Mouse (Mus musculus) heart, adult 2 months (tissue): ENCODE data around the gene Tinf2. TPM values are rescaled to one million over a fixed set of nuclear protein-coding genes. Genes with fewer than 3 reads are reported as not detected.

ENCODE experiments used
- DNase-seq, 2 experiments: peaks; one replicate each; pipeline ENCODE4 v3.0.0; 2021
- H3K27ac ChIP-seq: fragments of 200-600 bp; 2 replicates; pipeline ENCODE4 v1.8.1; 2022
- H3K27me3 ChIP-seq: fragments of 200-500 bp; 2 replicates; pipeline ENCODE4 v1.6.1; 2012; ENCODE audit warnings: mild to moderate bottlenecking, low read length, inconsistent platforms, mixed read lengths; ENCODE audit not compliant: control insufficient read depth, insufficient read depth
- H3K36me3 ChIP-seq: fragments of 200-500 bp; 2 replicates; pipeline ENCODE4 v1.6.1; 2012; ENCODE audit warnings: low read length, inconsistent platforms; ENCODE audit not compliant: control insufficient read depth, insufficient read depth
- H3K4me1 ChIP-seq: fragments of 200-500 bp; 2 replicates; pipeline ENCODE4 v1.6.1; 2011; ENCODE audit warnings: low read length; ENCODE audit not compliant: control insufficient read depth, insufficient read depth
- H3K4me3 ChIP-seq: fragments of 200-600 bp; 2 replicates; pipeline ENCODE4 v1.8.1; 2022
- H3K79me2 ChIP-seq: fragments of 200-500 bp; replicated peaks from 2 replicates; pipeline ENCODE4 v1.6.1; 2012; ENCODE audit warnings: mild to moderate bottlenecking, inconsistent platforms, low read length, moderate library complexity, mixed read lengths; ENCODE audit not compliant: control insufficient read depth, insufficient read depth
- H3K9ac ChIP-seq: fragments of 200-500 bp; 2 replicates; pipeline ENCODE4 v1.6.1; 2012; ENCODE audit warnings: low read depth, mild to moderate bottlenecking, control low read depth, inconsistent platforms, low read length, mixed read lengths
- CTCF ChIP-seq: fragments of 200-600 bp; IDR thresholded peaks from 2 replicates; pipeline ENCODE4 v1.8.1; 2022; ENCODE audit warnings: antibody characterized with exemption, mild to moderate bottlenecking, moderate library complexity
- EP300 ChIP-seq: fragments of 200-500 bp; IDR thresholded peaks from 2 replicates; pipeline ENCODE4 v1.6.1; 2011; ENCODE audit warnings: low read depth, low read length, control low read depth; ENCODE audit not compliant: insufficient read depth
- POLR2A ChIP-seq: fragments of 200-500 bp; IDR thresholded peaks from 2 replicates; pipeline ENCODE4 v1.6.1; 2011; ENCODE audit warnings: mild to moderate bottlenecking, low read depth, low read length, control low read depth; ENCODE audit not compliant: insufficient read depth
- WGBS: fragments of 180-500 bp; shearing (Covaris S2); methylation state at CpG from one replicate; pipeline ENCODE4 v1.1.7; 2018; 5-methylcytosine and 5-hydroxymethylcytosine counted together
- intact Hi-C: fragments of 180-260 bp; cut with DNase I; formaldehyde crosslinking; loops from one replicate; pipeline ENCODE4 v1.15.1; 2025
- polyA plus RNA-seq: library from polyadenylated mRNA; depleted of rRNA; stranded (reverse); fragments of >200 nt; gene quantifications from 2 replicates; pipeline ENCODE4 v1.2.3, GENCODE M21; 2012; rRNA removed
- total RNA-seq, 2 experiments: library from RNA; stranded (reverse); gene quantifications; 2 replicates each; pipeline ENCODE4 v1.2.3; 2021

The Tinf2 gene
- total and polyA plus RNA-seq, 3 experiments: 7.6 to 12.8 (median 12.6) TPM

DNA sequence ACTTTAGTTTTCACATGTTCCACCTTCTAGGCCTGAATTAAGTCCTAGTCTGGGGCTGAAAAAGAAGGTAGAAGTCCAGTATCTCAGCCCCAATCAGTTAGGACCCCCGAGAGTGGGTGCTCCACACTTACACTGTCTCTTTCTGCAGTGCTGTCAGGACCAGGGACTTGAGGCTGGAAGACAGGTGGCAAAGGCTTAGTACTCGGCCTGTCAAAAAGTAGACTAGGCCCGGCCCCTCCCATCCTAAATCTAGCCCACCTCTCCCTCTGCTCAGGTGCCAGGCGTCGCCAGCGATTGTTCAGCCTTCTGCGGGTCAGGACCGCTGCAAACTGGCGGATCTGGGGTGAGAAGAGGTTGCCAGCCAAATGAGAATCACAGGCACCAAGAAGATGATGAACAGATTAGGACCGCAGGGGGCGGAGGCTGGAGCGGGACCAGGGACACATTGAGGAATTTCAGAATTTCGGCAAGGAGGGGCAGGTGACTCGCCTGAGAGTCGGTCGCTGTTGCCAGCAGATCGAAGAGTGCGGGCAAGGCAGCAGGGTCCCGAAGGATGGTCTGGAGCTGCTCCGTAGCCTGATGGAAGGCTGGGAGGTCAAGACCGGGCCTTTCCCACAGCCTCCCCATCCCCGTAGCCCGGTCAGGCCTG is 46.6 kb downstream of the Tinf2 start:
- H3K36me3 ChIP-seq: peaks cover 2% of the 10 kb centered on the region; the same call in 1 of the 2 replicates
- TF ChIP-seq POLR2A: no peak
- no peak for TF ChIP-seq EP300
- TF ChIP-seq CTCF: no peak
- H3K9ac ChIP-seq: peak overlapping the region; percentile 80
- DNase-seq: peak in 1 of 2 experiments; percentile 54
- no peaks in the 10 kb centered on the region for H3K79me2 ChIP-seq
- 4% methylated on average over 23 of the region's 23 CpGs for WGBS
- H3K4me3 ChIP-seq: peak overlapping the region; percentile 73
- no peaks in the 10 kb centered on the region for H3K27me3 ChIP-seq
- peak overlapping the region; percentile 81 for H3K27ac ChIP-seq
- intact Hi-C loops: loop anchor here (5.0 kb wide), 1 partner anchor 37 kb away; the partner anchor contains the start of genes Gmpr2 and Nedd8
- H3K4me1 ChIP-seq: no peaks in the 10 kb centered on the region

GRCm38 (mm10) chr14:55629312-55629711 is 52.3 kb downstream of the Tinf2 start:
- intact Hi-C loops: loop anchor here (2.0 kb wide), 1 partner anchor 115 kb away; the partner anchor contains the start of genes Dhrs1 and Nop9
- 45% methylated on average over 5 of the region's 5 CpGs for WGBS
- Histone ChIP-seq H3K79me2 (no peaks in the 10 kb centered on the region), H3K4me3 (no peak overlapping the region), H3K36me3 (no peaks in the 10 kb centered on the region), H3K27me3 (no peaks in the 10 kb centered on the region), H3K9ac (no peak overlapping the region), H3K4me1 (no peaks in the 10 kb centered on the region), H3K27ac (no peak overlapping the region)
- TF ChIP-seq POLR2A (no peak), EP300 (no peak; the same call in 1 of the 2 replicates), CTCF (peak; percentile 95)
- peak; percentile 40 to 77 for DNase-seq

DNA sequence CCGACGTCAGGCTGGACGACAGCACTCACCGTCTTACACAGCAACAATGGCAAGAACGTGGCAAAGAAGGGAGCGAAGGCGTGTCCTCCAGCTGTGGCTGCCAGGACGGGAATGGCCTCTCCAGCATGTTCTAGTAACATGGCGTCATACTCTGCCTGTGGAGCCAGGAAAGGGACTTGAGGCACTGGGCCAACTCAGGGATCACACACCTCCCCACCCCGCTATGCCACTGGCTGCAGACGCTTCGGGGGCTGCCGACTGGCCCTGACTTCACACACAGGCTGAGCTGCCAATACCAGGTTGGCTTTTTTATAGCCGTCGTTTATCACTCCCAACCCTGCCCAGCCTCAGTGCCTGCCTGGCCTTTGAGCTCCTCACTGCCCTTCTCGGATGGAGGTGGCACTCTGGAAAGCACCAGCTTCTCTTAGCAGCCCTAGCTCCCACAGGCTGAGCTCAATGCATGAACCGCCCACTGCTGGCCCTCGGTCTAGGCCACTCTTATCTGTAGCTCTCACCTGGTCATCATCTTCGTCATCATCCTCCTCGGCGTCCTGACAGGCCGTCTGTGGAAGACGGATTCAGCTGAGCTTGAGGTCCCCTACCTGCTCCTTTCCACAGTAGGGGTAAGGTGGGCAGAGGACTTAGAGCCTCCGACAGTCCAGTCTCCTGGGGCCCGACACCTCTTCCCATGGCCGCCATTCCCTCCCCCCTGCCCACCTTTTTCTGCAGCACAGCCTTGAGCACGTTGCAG is 53.4 kb downstream of the Tinf2 start:
- no peak for TF ChIP-seq CTCF
- no peak for TF ChIP-seq POLR2A
- TF ChIP-seq EP300: no peak
- Histone ChIP-seq H3K27me3 (no peaks in the 10 kb centered on the region), H3K36me3 (no peaks in the 10 kb centered on the region), H3K4me3 (no peak overlapping the region), H3K27ac (no peak overlapping the region), H3K79me2 (no peaks in the 10 kb centered on the region), H3K4me1 (no peaks in the 10 kb centered on the region), H3K9ac (no peak overlapping the region)
- WGBS: 80% methylated on average over 27 of the region's 27 CpGs
- intact Hi-C loops: loop anchor here (2.0 kb wide), 1 partner anchor 117 kb away; the partner anchor contains the start of genes Dhrs1 and Nop9
- DNase-seq: peak in 1 of 2 experiments; percentile 32

Other genes with a start within 250 kb of the Tinf2 start
Only the 30 nearest of the 35 such genes appear.
- gene Cpne6, start 171.4 kb downstream of the Tinf2 start, total RNA-seq: not detected
- 0.25 and 0.26 TPM in 2 replicates for gene Cpne6, start 171.4 kb downstream of the Tinf2 start, polyA plus RNA-seq
- gene Nrl, start 156.8 kb downstream of the Tinf2 start, total RNA-seq: not detected
- gene Nrl, start 156.8 kb downstream of the Tinf2 start, polyA plus RNA-seq: not detected in 2 replicates
- gene Pck2, start 141.6 kb downstream of the Tinf2 start, total RNA-seq: 1 to 10 TPM; 9.0 to 9.4 TPM
- 13.3 and 15.3 TPM in 2 replicates for gene Pck2, start 141.6 kb downstream of the Tinf2 start, polyA plus RNA-seq
- 100 to 1,000 TPM; 136 to 160 TPM for gene Dcaf11, start 121.8 kb downstream of the Tinf2 start, total RNA-seq
- gene Dcaf11, start 121.8 kb downstream of the Tinf2 start, polyA plus RNA-seq: 151 and 186 TPM in 2 replicates
- not detected for gene A730061H03Rik, start 121.4 kb downstream of the Tinf2 start, total RNA-seq
- 0.74 and 1.2 TPM in 2 replicates for gene A730061H03Rik, start 121.4 kb downstream of the Tinf2 start, polyA plus RNA-seq
- 100 to 1,000 TPM; 165 to 187 TPM for gene Fitm1, start 106.2 kb downstream of the Tinf2 start, total RNA-seq
- 323 and 403 TPM in 2 replicates for gene Fitm1, start 106.2 kb downstream of the Tinf2 start, polyA plus RNA-seq
- 100 to 1,000 TPM; 231 to 264 TPM for gene Psme1, start 103.7 kb downstream of the Tinf2 start, total RNA-seq
- gene Psme1, start 103.7 kb downstream of the Tinf2 start, polyA plus RNA-seq: 101 and 118 TPM in 2 replicates
- 10 to 100 TPM; 58.4 to 61.1 TPM for gene Emc9, start 96.5 kb downstream of the Tinf2 start, total RNA-seq
- gene Emc9, start 96.5 kb downstream of the Tinf2 start, polyA plus RNA-seq: 52.9 and 54.2 TPM in 2 replicates
- 100 to 1,000 TPM; 119 to 120 TPM for gene Psme2, start 90.7 kb downstream of the Tinf2 start, total RNA-seq
- gene Psme2, start 90.7 kb downstream of the Tinf2 start, polyA plus RNA-seq: 37.3 and 56.7 TPM in 2 replicates
- 10 to 100 TPM; 27.5 to 30.9 TPM for gene Rnf31, start 90.1 kb downstream of the Tinf2 start, total RNA-seq
- 19.7 and 24.3 TPM in 2 replicates for gene Rnf31, start 90.1 kb downstream of the Tinf2 start, polyA plus RNA-seq
- 1 to 10 TPM; 9.7 to 9.8 TPM for gene Irf9, start 78.2 kb downstream of the Tinf2 start, total RNA-seq
- gene Irf9, start 78.2 kb downstream of the Tinf2 start, polyA plus RNA-seq: 22.2 and 29.3 TPM in 2 replicates
- under 1 TPM in 1 of 2 experiments, not detected in 1; 0.32 TPM for gene Rec8, start 63.8 kb downstream of the Tinf2 start, total RNA-seq
- gene Rec8, start 63.8 kb downstream of the Tinf2 start, polyA plus RNA-seq: 0.12 and 0.29 TPM in 2 replicates
- gene Ipo4, start 45.9 kb downstream of the Tinf2 start, total RNA-seq: 10 to 100 TPM; 51.3 to 64.1 TPM
- gene Ipo4, start 45.9 kb downstream of the Tinf2 start, polyA plus RNA-seq: 68.2 and 68.9 TPM in 2 replicates
- 1 to 10 TPM; 2.5 to 3.8 TPM for gene Gm49378, start 43.9 kb downstream of the Tinf2 start, total RNA-seq
- gene Gm49378, start 43.9 kb downstream of the Tinf2 start, polyA plus RNA-seq: 3.5 and 5.0 TPM in 2 replicates
- 10 to 100 TPM; 39.4 to 40.6 TPM for gene Tm9sf1, start 38.0 kb downstream of the Tinf2 start, total RNA-seq
- 50.6 and 63.0 TPM in 2 replicates for gene Tm9sf1, start 38.0 kb downstream of the Tinf2 start, polyA plus RNA-seq
- gene Tssk4, start 31.6 kb downstream of the Tinf2 start, total RNA-seq: under 1 TPM; 0.34 to 0.47 TPM
- gene Tssk4, start 31.6 kb downstream of the Tinf2 start, polyA plus RNA-seq: 0.55 and 0.61 TPM in 2 replicates
- 10 to 100 TPM; 45.3 to 49.1 TPM for gene Mdp1, start 21.3 kb downstream of the Tinf2 start, total RNA-seq
- gene Mdp1, start 21.3 kb downstream of the Tinf2 start, polyA plus RNA-seq: 35.7 and 54.9 TPM in 2 replicates
- 1 to 10 TPM; 8.1 to 9.0 TPM for gene Gmpr2, start 9.9 kb downstream of the Tinf2 start, total RNA-seq
- 11.8 and 18.2 TPM in 2 replicates for gene Gmpr2, start 9.9 kb downstream of the Tinf2 start, polyA plus RNA-seq
- 100 to 1,000 TPM; 242 to 262 TPM for gene Nedd8, start 9.7 kb downstream of the Tinf2 start, total RNA-seq
- gene Nedd8, start 9.7 kb downstream of the Tinf2 start, polyA plus RNA-seq: 265 and 340 TPM in 2 replicates
- under 1 TPM; 0.16 to 0.43 TPM for gene Tgm1, start 32.1 kb upstream of the Tinf2 start, total RNA-seq
- gene Tgm1, start 32.1 kb upstream of the Tinf2 start, polyA plus RNA-seq: 0.31 and 0.41 TPM in 2 replicates
- 10 to 100 TPM; 12.5 to 13.0 TPM for gene Rabggta, start 40.4 kb upstream of the Tinf2 start, total RNA-seq
- gene Rabggta, start 40.4 kb upstream of the Tinf2 start, polyA plus RNA-seq: 26.3 and 32.2 TPM in 2 replicates
- gene Dhrs1, start 63.9 kb upstream of the Tinf2 start, total RNA-seq: 10 to 100 TPM; 35.4 to 40.2 TPM
- gene Dhrs1, start 63.9 kb upstream of the Tinf2 start, polyA plus RNA-seq: 82.9 and 85.8 TPM in 2 replicates
- 10 to 100 TPM; 10.1 to 11.4 TPM for gene Nop9, start 63.9 kb upstream of the Tinf2 start, total RNA-seq
- gene Nop9, start 63.9 kb upstream of the Tinf2 start, polyA plus RNA-seq: 8.3 and 13.1 TPM in 2 replicates
- gene Cideb, start 76.6 kb upstream of the Tinf2 start, total RNA-seq: under 1 TPM; 0.81 to 0.98 TPM
- gene Cideb, start 76.6 kb upstream of the Tinf2 start, polyA plus RNA-seq: 6.7 and 8.1 TPM in 2 replicates
- gene Ltb4r2, start 79.6 kb upstream of the Tinf2 start, total RNA-seq: under 1 TPM in 1 of 2 experiments, not detected in 1; 0.20 TPM
- gene Ltb4r2, start 79.6 kb upstream of the Tinf2 start, polyA plus RNA-seq: 0.06 and 0.20 TPM in 2 replicates
- under 1 TPM; 0.34 to 0.36 TPM for gene Ltb4r1, start 84.1 kb upstream of the Tinf2 start, total RNA-seq
- gene Ltb4r1, start 84.1 kb upstream of the Tinf2 start, polyA plus RNA-seq: 0.76 TPM in 2 replicates
- 10 to 100 TPM; 16.1 to 20.3 TPM for gene Adcy4, start 102.3 kb upstream of the Tinf2 start, total RNA-seq
- gene Adcy4, start 102.3 kb upstream of the Tinf2 start, polyA plus RNA-seq: 36.5 and 40.0 TPM in 2 replicates
- 1 to 10 TPM; 2.2 to 2.4 TPM for gene Ripk3, start 107.0 kb upstream of the Tinf2 start, total RNA-seq
- 3.5 and 4.1 TPM in 2 replicates for gene Ripk3, start 107.0 kb upstream of the Tinf2 start, polyA plus RNA-seq
- gene Nfatc4, start 141.3 kb upstream of the Tinf2 start, total RNA-seq: 1 to 10 TPM; 3.6 to 5.1 TPM
- gene Nfatc4, start 141.3 kb upstream of the Tinf2 start, polyA plus RNA-seq: 6.0 and 7.3 TPM in 2 replicates
- gene Nynrin, start 172.2 kb upstream of the Tinf2 start, total RNA-seq: 1 to 10 TPM; 6.2 to 6.8 TPM
- gene Nynrin, start 172.2 kb upstream of the Tinf2 start, polyA plus RNA-seq: 3.5 and 3.8 TPM in 2 replicates